Mouse (Mus musculus) fat pad, adult 2 months (tissue): ENCODE measurements around the gene Hic1.

Experiments
- DNase-seq: peaks from one replicate; pipeline ENCODE4 v3.0.0-alpha.2; 2011; ENCODE audit warnings: low read depth, low spot score; ENCODE audit errors: extremely low read depth

Hic1 gene

DNA sequence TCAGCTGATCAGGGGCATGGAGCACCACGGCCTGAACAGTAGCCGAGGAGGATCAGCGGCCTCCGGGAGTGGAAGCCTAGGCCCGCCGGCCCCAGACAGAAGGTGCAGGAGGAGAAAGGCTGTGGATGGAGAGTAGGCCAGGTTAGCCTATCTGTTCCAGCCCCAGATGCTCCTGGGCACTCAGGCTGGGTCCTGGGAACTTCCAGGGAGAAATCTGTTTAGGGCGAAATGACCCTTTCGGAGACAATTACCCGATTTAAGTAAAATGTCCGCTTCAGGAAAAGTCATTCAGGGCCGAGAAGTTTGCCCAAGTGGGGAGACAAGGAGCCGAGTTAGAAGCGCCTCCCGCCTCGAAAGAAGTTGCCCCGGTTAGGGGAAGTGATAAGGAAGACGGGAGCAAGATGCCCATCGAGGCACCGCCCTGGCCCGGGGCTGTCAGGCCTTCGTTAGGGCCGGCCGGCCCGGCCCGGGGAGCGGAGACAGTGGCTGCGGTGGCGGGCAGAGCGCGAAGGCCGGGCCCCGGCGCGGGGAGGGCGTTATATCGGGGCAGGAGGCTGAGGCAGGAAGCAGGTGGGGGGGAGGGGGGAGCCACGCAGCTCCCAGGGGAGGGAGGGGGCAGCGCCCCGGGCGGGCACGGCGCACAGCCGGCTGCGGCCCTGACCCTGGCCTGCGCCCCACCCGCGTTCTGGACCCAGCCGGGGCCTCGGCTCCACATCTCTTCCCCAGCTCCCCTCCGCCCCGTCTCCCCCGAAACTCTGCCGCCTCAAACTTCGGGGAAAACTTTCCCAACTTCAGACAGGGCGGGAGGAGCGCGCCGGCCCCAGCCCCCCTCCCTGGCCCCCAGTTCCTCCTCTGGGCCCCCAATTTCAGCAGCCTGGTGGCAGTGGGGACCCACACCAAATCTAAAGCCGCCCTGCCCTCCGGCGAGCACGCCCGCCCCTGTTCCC is 1.4 kb downstream of the Hic1 start:
- no peak for DNase-seq

DNA sequence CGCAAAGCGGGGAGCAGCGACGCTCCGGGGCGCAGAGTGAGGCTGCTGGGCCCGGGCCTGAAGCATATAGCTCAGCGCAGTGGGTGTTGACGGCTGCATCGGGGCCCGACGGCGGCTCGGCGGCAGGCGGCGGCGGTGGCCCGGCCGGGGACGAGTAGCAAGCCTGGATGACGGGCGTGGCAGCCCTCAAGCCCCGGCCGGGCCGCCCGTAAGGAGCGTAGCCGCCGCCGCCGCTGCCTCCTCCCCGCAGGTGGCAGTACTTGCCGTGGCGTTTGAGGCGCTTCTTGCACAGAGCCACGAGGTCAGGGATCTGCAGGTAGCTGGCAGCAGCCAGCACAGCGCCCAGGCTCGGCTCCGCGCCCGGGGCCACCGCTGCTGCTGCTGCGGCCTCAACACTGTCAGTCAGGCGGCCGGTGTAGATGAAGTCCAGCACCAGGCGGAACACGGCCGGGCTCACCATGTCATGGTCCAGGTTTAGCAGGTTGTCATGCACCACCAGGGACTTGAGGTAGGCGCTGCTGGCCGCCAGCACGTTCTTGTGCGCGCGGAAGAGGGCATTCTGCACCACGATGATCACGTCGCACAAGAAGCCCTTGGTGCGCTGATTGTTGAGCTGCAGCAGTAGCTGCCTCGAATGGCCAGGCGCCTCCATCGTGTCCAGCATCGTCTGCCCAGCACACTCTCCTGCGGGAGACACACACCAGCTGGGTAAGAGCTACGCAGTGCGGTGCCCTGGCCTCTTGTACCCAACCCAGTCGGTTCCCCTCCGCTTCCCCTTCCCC is 2.3 kb downstream of the Hic1 start:
- DNase-seq = no peak

DNA sequence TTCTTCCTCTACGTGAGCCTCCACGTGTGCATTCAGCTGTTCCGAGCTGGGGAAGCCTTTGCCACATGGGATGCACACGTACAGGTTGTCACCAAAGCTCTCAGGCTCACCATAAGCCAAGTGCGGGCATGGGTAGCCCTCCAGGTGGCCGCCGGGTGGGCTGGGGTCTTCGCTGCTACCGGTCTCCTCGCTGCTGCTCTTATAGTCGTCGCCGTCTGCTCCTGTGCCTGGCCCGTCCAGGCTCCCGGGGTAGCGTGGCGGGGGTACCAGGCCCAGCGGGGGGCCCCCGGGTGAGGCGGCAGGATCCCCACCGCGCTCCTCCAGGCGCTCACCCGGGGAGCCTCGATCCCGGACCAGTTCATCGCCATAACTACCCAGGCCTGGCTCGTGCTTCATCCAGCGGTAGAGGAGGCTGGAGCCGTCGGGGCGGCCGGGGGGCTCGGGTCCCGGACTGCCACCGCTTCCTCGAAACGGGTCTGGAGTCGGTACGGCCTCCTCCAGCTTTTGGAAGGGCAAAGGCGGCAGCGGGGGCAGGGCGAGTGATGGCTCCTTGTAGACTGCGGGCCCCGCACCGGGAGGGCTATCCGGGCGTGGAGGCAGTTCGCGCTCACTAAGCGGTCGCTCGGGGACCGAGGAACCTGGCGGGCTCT is 3.0 kb downstream of the Hic1 start:
- DNase-seq = no peak

DNA sequence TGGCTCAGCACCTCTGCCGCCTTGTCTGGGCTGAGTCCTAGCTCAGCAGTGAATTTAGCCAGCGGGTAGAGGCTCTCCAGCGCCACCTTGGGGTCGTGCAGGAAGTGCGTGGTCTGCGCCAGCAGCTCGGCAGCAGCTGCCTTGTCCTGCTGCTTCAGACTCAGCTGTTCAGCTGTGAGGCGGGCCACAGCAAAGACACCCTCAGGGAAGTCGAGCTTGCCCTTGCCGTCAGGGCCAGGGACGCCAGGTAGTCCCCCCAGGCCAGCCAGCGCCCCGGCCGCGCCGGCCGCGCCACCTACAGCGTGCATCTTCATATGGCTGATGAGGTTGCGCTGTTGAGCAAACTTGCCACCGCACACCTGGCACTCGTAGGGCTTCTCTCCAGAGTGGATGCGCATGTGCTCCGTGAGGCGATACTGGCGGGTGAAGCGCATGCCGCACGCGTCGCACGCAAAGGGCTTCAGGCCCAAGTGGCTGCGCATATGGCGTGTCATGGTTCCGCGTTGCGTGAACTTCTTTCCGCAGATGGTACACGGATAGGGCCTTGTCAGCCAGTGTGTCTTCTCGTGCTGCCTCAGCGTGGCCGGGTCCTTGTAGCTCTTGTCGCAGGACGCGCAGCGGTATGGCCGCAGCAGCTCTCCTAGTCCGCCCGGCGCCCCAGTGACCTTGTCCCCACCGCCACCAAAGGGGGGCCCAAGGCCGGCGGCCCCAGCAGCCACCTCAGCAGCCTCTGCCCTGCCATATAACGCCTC is 3.7 kb downstream of the Hic1 start:
- no peak for DNase-seq

DNA sequence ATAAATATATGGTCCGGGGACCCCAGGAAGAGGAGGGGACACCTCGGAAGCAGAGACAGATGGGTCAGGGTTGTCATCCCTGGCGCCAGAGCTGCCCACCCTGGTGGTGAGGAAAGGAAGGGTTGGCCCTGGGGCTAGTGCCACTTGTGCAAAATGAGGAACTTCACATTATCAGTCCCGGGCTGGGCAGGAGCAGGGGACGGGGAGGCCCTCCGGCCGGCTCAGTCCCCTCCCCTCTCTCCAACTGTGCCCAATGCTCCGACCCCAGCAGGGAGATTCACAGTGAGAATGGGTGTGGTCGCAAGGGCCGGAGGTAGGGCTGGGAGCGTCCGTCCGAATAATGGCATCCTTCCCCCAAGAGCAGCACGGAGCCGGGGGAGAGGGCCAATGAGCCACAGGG is 4.6 kb downstream of the Hic1 start:
- no peak for DNase-seq

DNA sequence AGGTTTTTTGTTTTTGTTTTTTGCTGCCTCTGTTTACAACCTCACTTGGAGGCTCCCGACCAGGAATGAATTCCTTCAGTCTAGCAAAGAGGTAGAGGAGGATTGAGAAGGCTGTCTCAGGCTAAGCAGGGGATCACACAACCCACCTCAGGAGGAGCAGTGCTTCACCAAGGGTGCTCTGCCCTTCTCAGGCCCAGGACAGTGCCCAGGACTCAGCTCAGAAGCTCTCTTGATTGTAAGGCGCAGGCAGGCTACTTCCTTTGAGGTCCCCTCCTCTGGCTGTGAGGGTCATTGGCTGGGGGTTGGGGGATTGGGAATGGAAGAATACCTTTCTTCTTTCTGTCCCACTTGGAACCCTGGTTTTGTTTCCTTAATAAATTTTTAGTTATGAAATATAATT is 5.3 kb downstream of the Hic1 start:
- DNase-seq = no peak

DNA sequence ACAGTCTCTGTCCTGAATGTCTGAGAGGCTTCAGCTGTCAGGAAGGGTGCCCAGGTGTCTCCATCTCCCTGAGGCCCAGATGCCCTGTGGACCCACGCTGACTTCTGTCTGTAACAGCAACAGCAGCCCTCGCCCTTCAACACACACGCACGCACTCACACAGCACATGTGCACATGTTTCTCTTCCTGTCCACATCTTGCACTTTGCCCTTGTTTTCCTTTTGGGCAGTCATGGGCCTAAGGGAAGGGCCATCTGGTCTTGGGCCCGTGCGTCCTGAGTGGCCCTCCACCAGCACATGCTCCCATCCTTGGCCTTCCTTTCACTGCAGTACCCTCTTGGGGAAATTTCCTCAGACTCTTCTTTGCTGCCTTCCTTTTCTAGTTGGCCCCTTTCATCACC is 5.9 kb downstream of the Hic1 start:
- DNase-seq = no peak

DNA sequence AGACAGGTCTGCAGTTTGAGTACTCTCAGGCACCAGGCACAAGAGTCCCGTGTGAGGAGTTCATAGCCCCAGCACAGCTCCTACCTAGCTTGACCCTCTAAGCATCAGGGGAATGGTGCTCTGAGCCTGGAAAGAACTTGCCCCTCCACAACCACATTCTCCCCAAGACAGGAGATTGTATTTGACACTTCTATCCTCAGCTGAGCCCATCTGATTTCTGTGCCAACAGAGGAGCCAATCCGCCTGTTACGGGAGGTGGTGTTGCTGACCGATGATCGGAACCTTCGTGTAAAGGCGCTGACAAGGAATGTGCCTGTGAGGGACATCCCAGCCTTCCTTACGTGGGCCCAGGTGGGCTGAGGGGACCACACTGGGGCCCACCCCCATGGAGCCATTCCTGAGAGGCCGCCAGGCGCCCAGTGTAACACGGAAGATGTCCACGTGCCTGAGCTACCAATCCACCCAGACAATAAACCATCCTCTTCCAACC is 6.7 kb downstream of the Hic1 start:
- no peak for DNase-seq

DNA sequence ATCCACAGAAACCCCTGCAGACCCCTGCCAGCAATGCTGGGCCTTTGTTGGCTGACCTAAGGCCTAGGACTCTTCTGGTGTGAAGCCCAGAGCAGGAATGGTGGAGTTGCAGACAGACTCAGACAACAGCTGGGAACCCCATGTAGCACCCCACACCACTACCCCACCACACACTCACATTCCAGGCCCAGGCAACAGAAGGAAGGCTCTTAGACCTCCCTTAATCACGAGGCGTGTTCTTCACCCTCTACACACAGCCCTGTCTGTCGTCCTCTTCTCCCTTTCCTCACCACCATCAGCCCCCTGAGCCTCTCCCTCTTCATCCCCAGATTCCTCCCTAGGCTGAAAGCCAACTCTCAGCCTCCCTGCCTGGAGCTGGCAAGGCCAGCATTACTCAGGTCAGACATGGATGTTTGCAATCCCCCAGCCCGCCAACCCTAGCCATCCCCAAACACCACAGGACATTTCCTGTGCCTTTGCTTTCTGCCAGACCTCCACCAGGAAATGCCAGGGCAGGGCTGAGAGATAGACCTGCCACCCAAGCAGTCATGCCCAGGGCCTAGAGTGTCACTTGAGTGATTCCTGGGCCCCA is 7.8 kb downstream of the Hic1 start:
- no peak for DNase-seq

DNA sequence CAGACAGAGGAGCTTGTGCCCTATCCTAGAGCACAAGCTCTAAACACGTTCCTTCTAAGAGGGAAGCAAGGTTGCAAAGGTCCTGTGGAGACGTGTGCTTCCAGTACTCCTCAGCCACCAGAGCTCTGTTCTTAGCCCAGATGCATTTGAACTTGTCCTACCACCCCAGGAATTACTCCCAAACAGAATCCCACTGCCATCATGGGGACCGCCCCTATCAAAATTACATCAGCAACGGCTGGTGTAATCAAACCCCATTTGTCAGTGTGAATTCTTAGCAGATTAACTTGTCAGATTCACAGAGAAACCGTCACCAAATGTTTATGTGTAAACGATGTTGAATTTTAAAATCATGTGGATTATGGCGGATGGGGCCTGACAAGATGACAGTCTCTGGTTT is 8.4 kb downstream of the Hic1 start:
- no peak for DNase-seq

DNA sequence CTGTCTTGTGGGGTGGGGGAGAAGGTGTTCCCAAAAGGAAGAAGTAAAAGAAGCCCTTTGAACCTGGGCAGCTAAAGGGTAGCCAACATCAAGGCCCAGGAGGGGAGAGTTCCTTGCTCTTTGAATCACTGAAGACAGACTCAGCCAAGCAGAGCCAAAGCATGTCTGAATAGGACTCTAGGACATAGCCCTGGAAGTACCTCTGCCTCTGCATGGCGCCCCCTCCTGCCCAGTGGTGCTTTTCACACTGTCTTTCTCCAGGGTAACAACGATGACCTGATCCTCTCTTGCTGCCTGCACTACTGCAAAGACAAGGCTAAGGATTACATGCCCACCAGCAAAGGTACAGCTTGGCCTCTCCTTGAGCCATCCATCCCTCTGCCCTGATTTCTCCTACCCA is 9.8 kb downstream of the Hic1 start:
- no peak for DNase-seq

DNA sequence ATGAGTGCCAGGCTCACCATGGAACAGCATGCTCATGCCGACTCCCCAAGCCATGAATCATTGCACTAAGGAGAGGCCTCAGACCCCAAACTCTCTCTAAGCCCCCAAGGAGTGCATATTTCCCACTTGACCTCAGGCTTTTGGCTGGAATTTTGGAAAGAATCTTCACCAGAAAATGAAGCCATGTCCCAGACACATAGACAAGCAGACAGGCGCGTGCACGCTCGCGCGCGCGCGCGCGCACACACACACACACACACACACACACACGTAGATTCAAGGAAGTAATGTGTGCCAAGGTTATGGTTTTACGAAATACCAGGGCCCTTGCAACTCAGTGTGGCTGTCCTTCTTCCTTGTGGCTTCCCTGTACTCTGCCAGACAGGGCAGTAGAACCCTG is 10.9 kb downstream of the Hic1 start:
- DNase-seq = no peak

DNA sequence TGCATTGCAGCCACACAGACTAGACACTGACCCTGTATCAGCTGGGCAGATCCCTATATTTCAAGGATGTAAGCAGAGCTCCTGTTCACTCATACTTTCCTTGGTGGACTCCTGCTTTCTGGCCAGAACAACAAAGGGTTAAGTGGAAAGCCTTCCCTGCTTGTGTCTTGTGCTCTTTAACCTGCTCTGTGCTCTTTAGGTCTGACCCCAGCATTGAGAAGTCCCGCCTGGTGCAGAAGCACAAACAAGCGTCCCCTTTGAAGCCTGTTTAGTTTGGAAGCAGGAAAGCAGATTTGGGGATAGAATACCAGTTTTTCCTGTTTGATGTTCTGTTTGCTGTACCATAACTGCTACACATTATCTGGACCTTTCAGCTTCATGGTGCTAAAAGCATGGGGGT is 11.4 kb downstream of the Hic1 start:
- no peak for DNase-seq

DNA sequence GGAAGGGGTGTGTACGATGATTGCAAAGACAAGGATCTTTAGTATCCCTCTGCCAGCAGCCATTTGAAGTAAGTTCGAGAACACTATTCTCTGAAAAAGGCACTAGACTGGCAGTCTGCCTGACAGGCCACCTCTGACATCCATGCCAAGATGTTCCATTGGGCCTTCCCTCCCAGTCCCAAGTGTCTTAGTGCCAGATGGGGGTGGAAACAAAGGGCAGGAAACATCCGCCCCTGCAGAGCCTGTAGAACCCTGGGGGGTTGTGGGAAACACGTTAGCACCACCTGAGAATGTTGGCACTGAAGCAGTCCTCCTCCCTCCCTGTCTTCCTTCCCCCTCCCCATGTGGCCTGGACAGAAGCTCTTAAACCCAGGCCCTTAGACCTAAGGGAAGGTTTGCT is 12.3 kb downstream of the Hic1 start:
- DNase-seq = no peak

DNA sequence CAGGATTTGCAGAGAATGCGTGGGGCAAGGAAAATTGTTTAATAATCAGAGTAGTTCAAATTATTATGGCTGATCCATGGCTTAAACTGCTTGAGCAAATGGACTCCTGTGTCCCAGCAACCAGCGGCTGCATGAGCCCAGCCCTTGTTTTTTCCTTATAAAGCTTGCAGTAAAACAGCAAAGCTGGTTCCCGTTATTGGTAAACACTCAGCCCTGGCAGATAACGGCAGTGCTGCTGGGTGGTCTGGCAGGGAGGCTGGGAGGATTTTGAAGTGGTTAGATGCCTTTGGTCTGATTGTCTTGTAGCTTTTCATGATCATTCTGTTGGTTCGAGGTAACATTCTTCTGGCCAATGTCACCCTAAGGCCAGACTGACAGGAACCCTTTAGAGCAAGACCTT is 12.9 kb downstream of the Hic1 start:
- DNase-seq = no peak

DNA sequence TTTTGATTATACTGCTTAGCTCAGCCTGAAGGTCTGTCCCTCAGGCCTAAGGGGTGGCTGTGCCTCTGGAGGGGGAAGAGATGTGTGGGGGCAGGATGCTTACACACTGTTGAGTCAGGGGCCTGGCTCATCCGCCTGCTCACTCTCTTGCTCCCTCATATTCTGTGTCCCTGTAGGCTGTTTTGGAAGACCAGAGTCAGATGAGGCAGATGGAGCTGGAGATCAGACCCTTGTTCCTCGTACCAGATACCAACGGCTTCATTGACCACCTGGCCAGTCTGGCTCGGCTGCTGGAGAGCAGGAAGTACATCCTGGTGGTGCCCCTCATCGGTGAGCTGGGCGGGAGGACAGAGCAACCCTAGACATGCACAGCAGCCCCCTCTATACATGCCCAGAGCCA is 13.3 kb downstream of the Hic1 start:
- DNase-seq = no peak

DNA sequence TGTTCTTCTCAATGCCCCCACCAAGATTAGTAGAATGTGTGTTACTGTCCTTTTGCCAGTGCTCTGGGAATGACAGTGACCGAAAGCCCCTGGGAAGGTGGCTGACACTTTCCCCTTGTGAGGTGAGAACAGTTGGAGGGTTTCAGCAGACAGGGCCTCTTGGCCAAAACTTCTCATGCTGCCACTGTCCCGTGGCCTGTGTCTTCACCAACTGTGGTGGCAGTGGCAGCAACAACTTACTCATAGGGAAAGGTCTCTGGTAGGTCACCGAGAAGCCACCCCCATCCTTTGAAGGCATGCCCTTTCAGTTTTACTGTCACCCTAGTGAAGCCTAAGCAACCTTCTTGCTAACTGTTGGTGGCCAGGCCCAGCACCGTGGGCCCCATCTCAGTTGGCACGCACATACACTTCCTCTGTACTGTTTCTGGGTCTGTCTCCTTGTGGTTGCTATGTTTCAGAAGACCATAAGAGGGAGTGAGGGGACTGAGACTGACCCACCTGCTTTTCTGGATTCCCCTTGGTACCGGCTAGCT is 15.2 kb downstream of the Hic1 start:
- DNase-seq = no peak

DNA sequence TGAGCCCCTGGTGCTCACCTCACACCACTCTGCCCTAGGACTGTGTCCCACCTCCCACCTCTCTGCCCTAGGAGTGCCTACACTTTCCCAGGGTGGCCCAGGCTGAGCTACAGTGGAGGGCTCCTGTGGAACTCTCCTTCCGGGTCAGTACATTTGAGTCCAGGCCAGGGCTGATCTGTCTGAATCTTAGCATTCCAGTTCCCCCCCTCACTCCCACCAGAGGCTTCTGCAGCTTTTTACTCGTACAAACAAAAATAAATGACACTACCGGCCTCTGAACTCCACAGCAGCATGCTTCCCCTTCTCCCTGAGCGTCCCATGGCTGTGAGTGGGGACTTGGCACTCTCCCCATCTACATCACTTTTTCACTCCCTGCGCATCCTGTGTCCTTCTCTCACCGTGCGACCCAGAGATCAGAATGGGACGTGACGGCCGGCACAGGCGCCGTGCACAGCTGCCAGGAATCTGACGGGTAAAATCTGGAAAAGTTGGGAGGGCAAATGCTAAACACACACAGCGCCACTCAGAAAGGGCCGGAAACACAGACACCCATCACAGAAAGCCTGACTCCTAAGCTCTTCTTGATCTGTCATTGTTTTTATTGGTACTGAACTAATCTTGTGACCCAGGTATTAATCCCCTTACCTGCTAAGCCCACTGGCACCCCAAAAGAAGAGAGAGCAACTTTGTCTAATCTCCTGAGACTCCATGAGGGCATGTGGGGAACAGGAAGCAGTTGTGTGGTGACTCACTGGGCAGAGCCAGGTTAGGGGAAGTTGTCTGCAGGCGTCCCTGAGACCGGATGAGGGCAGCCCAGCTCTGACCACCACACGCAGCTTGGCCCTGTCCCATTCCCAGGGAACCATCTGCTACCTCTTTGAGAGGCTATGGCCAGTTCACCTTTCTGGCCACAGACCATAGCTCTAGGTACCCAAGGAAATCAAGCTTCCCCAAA is 16.4 kb downstream of the Hic1 start:
- DNase-seq = no peak

DNA sequence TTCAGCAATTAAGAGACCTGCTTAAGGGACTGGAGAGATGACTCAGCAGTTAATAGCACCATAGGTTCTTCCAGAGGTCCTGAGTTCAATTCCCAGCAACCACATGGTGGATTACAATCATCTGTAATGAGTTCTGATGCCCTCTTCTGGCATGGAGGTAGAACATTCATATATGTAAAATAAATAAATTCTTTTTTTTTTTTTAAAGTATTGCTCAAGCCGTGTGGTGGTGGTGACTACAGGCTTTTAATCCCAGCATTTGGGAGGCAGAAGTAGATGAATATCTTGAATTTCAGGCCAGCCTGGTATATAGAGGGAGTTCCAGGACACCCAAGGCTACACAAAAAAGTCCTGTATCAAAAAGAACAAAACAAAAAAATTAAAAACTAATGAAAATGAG is 19.0 kb downstream of the Hic1 start:
- DNase-seq = no peak
